In the genomic region with DNA sequence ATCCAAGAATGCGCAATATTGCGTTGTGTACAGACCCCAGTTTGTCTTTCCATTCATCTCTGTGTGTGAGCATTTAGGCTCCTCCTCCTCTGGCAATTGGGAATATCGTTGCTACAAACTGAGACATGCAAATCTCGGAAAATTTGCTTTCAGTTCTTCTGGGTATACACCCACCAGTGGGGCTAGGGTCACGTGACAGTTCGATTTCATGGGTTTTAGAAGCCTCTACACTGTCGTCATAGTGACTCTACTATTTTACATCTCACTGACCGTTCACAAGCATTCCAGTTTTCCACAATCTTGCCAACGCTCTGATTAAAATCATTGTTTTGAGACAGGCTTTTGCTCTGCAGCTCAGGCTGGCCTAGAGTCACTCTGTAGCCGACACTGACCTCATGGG, we compare ENCODE assay signal across 17 mouse cellular contexts. TPM values are rescaled to one million over a fixed set of nuclear protein-coding genes. Genes with fewer than 3 reads are reported as not detected.
DNase-seq lines count a peak whose midpoint lies in the region; ATAC-seq and TF ChIP-seq lines count a peak whose summit lies in the region.
"Had no signal": no experiment of that assay in that cellular context is flagged by ENCODE, and none has a peak within 500 bp of the region (broad histone marks: within the 10 kb centered on the region; RNA-seq: fewer than 3 reads in every experiment).

No protein-coding gene starts in this region.

- peak; percentile 54 for ATAC-seq in hindbrain, embryonic 16.5 days
- no peak for ATAC-seq in midbrain, postnatal 0 days (ENCODE audit: low FRiP score)
- ATAC-seq: intestine, embryonic 16.5 days had no signal

- no peaks in the 10 kb centered on the region for H3K27me3 ChIP-seq in hindbrain, embryonic 16.5 days (replicated peaks; ENCODE audit: control insufficient read depth, insufficient read depth, low read length)
- H3K27me3 ChIP-seq in hindbrain, embryonic 10.5 days (ENCODE audit: insufficient read depth, poor library complexity, severe bottlenecking), result no peaks in the 10 kb centered on the region
- no peaks in the 10 kb centered on the region for H3K27me3 ChIP-seq in midbrain, postnatal 0 days (ENCODE audit: insufficient read depth, low read length)
- H3K27me3 ChIP-seq in midbrain, embryonic 10.5 days (ENCODE audit: low read depth, poor library complexity, severe bottlenecking), result no peaks in the 10 kb centered on the region
- H3K27me3 ChIP-seq: embryonic facial prominence, embryonic 13.5 days; forebrain, embryonic 12.5 days; heart, embryonic 13.5 days had no signal

- no peak overlapping the region for H3K9ac ChIP-seq in hindbrain, embryonic 16.5 days (ENCODE audit: low read depth, low read length)
- H3K9ac ChIP-seq in midbrain, postnatal 0 days (replicated peaks; ENCODE audit: low read length, poor library complexity, severe bottlenecking), result no peak overlapping the region
- H3K9ac ChIP-seq: embryonic facial prominence, embryonic 13.5 days; forebrain, embryonic 12.5 days; heart, embryonic 13.5 days had no signal

- DNase-seq in gastrocnemius, adult 2 months, result no peak
- no peak for DNase-seq in gastrocnemius, postnatal 36 days
- no peak for DNase-seq in hindbrain, embryonic 10.5 days (ENCODE audit: low spot score)
- peak; percentile 17 for DNase-seq in midbrain, postnatal 0 days (ENCODE audit: low spot score)
- no peak for DNase-seq in midbrain, embryonic 10.5 days (ENCODE audit: low spot score)
- no peak for DNase-seq in lung, postnatal 4 days
- no peak for DNase-seq in cerebellum, postnatal 36 days
- DNase-seq: adrenal gland, adult 8-10 months; cerebellum, adult 11-12 months; cerebellum, adult 9-10 months; heart, postnatal 36 days; kidney, adult 2 months had no signal

- peaks cover 3% of the 10 kb centered on the region; the same call in 1 of the 2 replicates for H3K4me1 ChIP-seq in hindbrain, embryonic 16.5 days (ENCODE audit: control insufficient read depth, insufficient read depth, low read depth, low read length)
- no peaks in the 10 kb centered on the region for H3K4me1 ChIP-seq in hindbrain, embryonic 10.5 days (replicated peaks)
- 0 out of 2 replicates have a peak, but pooled peaks cover 2% of the 10 kb centered on the region for H3K4me1 ChIP-seq in midbrain, postnatal 0 days (ENCODE audit: insufficient read depth, low read length)
- H3K4me1 ChIP-seq in midbrain, embryonic 10.5 days, result no peaks in the 10 kb centered on the region
- H3K4me1 ChIP-seq: embryonic facial prominence, embryonic 13.5 days; heart, embryonic 13.5 days had no signal

- H3K36me3 ChIP-seq in hindbrain, embryonic 16.5 days (ENCODE audit: control insufficient read depth, insufficient read depth, low read length), result no peaks in the 10 kb centered on the region
- 0 out of 2 replicates have a peak, but pooled peaks cover 4% of the 10 kb centered on the region for H3K36me3 ChIP-seq in hindbrain, embryonic 10.5 days
- no peaks in the 10 kb centered on the region for H3K36me3 ChIP-seq in midbrain, postnatal 0 days (ENCODE audit: insufficient read depth, low read length)
- H3K36me3 ChIP-seq in midbrain, embryonic 10.5 days, result peaks cover 3% of the 10 kb centered on the region; the same call in 1 of the 2 replicates
- H3K36me3 ChIP-seq: embryonic facial prominence, embryonic 13.5 days; forebrain, embryonic 12.5 days; heart, embryonic 13.5 days had no signal

- TF ChIP-seq CTCF in gastrocnemius, adult 2 months (IDR thresholded peaks at IDR 0.05), result no peak
- no peak for TF ChIP-seq CTCF in midbrain, postnatal 0 days (IDR thresholded peaks at IDR 0.05)

- H3K4me3 ChIP-seq in gastrocnemius, adult 2 months, result 0 out of 2 replicates have a peak overlapping the region, but pooled peaks have one; percentile 19
- no peak overlapping the region for H3K4me3 ChIP-seq in hindbrain, embryonic 16.5 days (ENCODE audit: low read length)
- no peak overlapping the region for H3K4me3 ChIP-seq in hindbrain, embryonic 10.5 days
- no peak overlapping the region for H3K4me3 ChIP-seq in midbrain, postnatal 0 days (ENCODE audit: low read depth, low read length)
- H3K4me3 ChIP-seq in midbrain, embryonic 10.5 days, result no peak overlapping the region
- H3K4me3 ChIP-seq: embryonic facial prominence, embryonic 13.5 days; forebrain, embryonic 12.5 days; heart, embryonic 13.5 days had no signal

- H3K4me2 ChIP-seq in hindbrain, embryonic 16.5 days (ENCODE audit: low read length), result peak overlapping the region; percentile 5
- no peak overlapping the region for H3K4me2 ChIP-seq in midbrain, postnatal 0 days (ENCODE audit: low read depth, low read length, poor library complexity, severe bottlenecking)
- H3K4me2 ChIP-seq: embryonic facial prominence, embryonic 13.5 days; forebrain, embryonic 12.5 days; heart, embryonic 13.5 days had no signal

- H3K9me3 ChIP-seq in hindbrain, embryonic 16.5 days (ENCODE audit: control insufficient read depth, low read length), result no peaks in the 10 kb centered on the region
- 0 out of 2 replicates have a peak, but pooled peaks cover 3% of the 10 kb centered on the region for H3K9me3 ChIP-seq in hindbrain, embryonic 10.5 days
- H3K9me3 ChIP-seq in midbrain, postnatal 0 days (ENCODE audit: low read length), result no peaks in the 10 kb centered on the region
- no peaks in the 10 kb centered on the region for H3K9me3 ChIP-seq in midbrain, embryonic 10.5 days (replicated peaks)
- H3K9me3 ChIP-seq: embryonic facial prominence, embryonic 13.5 days; forebrain, embryonic 12.5 days; heart, embryonic 13.5 days had no signal

- intact Hi-C loops in gastrocnemius, adult 2 months (cut with DNase I), result no loop called here
- intact Hi-C loops in gastrocnemius, postnatal 36 days (cut with DNase I), result no loop called here

- WGBS in hindbrain, embryonic 16.5 days, result 46% methylated on average over 10 of the region's 10 CpGs
- 73% methylated on average over 10 of the region's 10 CpGs for WGBS in hindbrain, embryonic 10.5 days
- WGBS in midbrain, postnatal 0 days, result 48% methylated on average over 10 of the region's 10 CpGs
- 80% methylated on average over 10 of the region's 10 CpGs for WGBS in midbrain, embryonic 10.5 days

- H3K27ac ChIP-seq in gastrocnemius, adult 2 months, result no peak overlapping the region
- no peak overlapping the region for H3K27ac ChIP-seq in hindbrain, embryonic 16.5 days (ENCODE audit: low read depth, low read length)
- no peak overlapping the region for H3K27ac ChIP-seq in hindbrain, embryonic 10.5 days
- no peak overlapping the region; the same call in 1 of the 2 replicates for H3K27ac ChIP-seq in midbrain, postnatal 0 days (ENCODE audit: low read depth, low read length)
- H3K27ac ChIP-seq in midbrain, embryonic 10.5 days (replicated peaks), result no peak overlapping the region
- H3K27ac ChIP-seq: embryonic facial prominence, embryonic 13.5 days; forebrain, embryonic 12.5 days; heart, embryonic 13.5 days had no signal

RNA-seq across cellular contexts. Expression of gene Rgs10, which starts 14.0 kb away (rescaled TPM):
- 1 to 10 TPM; 2.0 to 4.8 TPM for total RNA-seq in gastrocnemius, adult 2 months (2021)
- 1 to 10 TPM; 3.1 to 3.4 TPM for total RNA-seq in gastrocnemius, postnatal 36 days (2021)
- polyA plus RNA-seq in hindbrain, embryonic 16.5 days (2015; fragmentation: Nextera tagmentation; extraction: Ambion mirVana), result 69.3 and 82.4 TPM in 2 replicates
- polyA plus RNA-seq in hindbrain, embryonic 10.5 days (2016; fragmentation: Nextera tagmentation; extraction: Ambion mirVana), result 6.8 and 11.5 TPM in 2 replicates
- total RNA-seq in midbrain, postnatal 0 days (2014; rRNA removed), result 77.4 and 84.6 TPM in 2 replicates
- 89.3 and 91.0 TPM in 2 replicates for polyA plus RNA-seq in midbrain, postnatal 0 days (2015; fragmentation: Nextera tagmentation; extraction: Ambion mirVana)
- polyA plus RNA-seq in midbrain, embryonic 10.5 days (2016; fragmentation: Nextera tagmentation; extraction: Ambion mirVana), result 6.0 and 6.4 TPM in 2 replicates

RNA-seq across cellular contexts. Expression of gene Tial1, which starts 28.9 kb away (rescaled TPM):
- total RNA-seq in gastrocnemius, adult 2 months (2021), result 10 to 100 TPM; 46.9 to 50.7 TPM
- 10 to 100 TPM; 35.3 to 38.8 TPM for total RNA-seq in gastrocnemius, postnatal 36 days (2021)
- polyA plus RNA-seq in hindbrain, embryonic 16.5 days (2015; fragmentation: Nextera tagmentation; extraction: Ambion mirVana), result 24.0 and 24.2 TPM in 2 replicates
- polyA plus RNA-seq in hindbrain, embryonic 10.5 days (2016; fragmentation: Nextera tagmentation; extraction: Ambion mirVana), result 22.4 and 26.0 TPM in 2 replicates
- total RNA-seq in midbrain, postnatal 0 days (2014; rRNA removed), result 47.2 and 57.1 TPM in 2 replicates
- 24.8 and 29.9 TPM in 2 replicates for polyA plus RNA-seq in midbrain, postnatal 0 days (2015; fragmentation: Nextera tagmentation; extraction: Ambion mirVana)
- 28.0 and 29.3 TPM in 2 replicates for polyA plus RNA-seq in midbrain, embryonic 10.5 days (2016; fragmentation: Nextera tagmentation; extraction: Ambion mirVana)
